Mouse (Mus musculus) cerebellum, postnatal 25 days (tissue): ENCODE data around the gene Mrpl39.

ENCODE experiments used
- DNase-seq, 2 experiments: peaks; one replicate each; pipeline ENCODE4 v3.0.0; 2021; ENCODE audit warnings: mixed read lengths in 2 of 2

The Mrpl39 gene

DNA sequence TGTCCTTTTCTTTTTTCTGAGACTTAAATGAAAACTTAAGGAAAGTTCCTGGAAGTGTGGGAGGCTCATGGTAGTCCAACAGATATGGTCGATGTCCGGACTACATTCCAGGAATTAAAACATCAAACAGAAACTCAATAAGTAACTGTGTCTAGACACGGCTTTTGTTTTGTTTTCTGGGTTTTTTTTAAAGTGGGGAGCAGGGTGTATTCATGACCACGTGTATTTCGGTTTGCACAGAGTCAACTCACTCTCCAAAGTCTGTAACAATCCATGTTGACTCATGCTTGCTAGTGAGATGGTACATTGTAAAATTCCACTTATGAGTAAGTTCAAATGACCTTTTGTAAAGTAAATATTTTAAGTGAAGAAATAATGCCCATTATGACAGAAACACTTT lies 54.8 kb downstream of the Mrpl39 start:
- DNase-seq, result no peak

DNA sequence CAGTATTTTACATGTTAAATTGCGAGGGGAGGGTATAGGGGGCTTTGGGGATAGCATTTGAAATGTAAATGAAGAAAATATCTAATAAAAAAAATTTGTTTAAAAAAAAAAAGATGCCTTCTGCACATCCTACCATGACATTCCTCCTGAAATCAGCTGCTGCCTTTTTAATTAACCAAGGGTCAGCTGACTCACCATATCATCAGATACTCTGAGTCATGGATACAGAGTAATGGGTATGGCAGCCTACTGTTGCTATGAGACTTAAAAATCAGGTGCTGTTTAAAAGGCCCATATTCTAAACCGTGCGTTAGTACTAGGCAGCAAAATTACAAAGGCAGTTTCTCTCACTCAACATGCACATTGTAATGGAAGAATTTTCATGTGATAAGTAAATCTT lies 58.2 kb downstream of the Mrpl39 start:
- no peak for DNase-seq
